Mouse (Mus musculus) heart, adult 2 months (tissue): ENCODE measurements around the gene Sppl3. TPM values are rescaled to one million over a fixed set of nuclear protein-coding genes. Genes with fewer than 3 reads are reported as not detected.

Experiments
- DNase-seq, 2 experiments: peaks; one replicate each; pipeline ENCODE4 v3.0.0; 2021
- H3K27ac ChIP-seq: fragments of 200-600 bp; 2 replicates; pipeline ENCODE4 v1.8.1; 2022
- H3K27me3 ChIP-seq: fragments of 200-500 bp; 2 replicates; pipeline ENCODE4 v1.6.1; 2012; ENCODE audit warnings: mild to moderate bottlenecking, low read length, inconsistent platforms, mixed read lengths; ENCODE audit not compliant: control insufficient read depth, insufficient read depth
- H3K36me3 ChIP-seq: fragments of 200-500 bp; 2 replicates; pipeline ENCODE4 v1.6.1; 2012; ENCODE audit warnings: low read length, inconsistent platforms; ENCODE audit not compliant: control insufficient read depth, insufficient read depth
- H3K4me1 ChIP-seq: fragments of 200-500 bp; 2 replicates; pipeline ENCODE4 v1.6.1; 2011; ENCODE audit warnings: low read length; ENCODE audit not compliant: control insufficient read depth, insufficient read depth
- H3K4me3 ChIP-seq: fragments of 200-600 bp; 2 replicates; pipeline ENCODE4 v1.8.1; 2022
- H3K79me2 ChIP-seq: fragments of 200-500 bp; replicated peaks from 2 replicates; pipeline ENCODE4 v1.6.1; 2012; ENCODE audit warnings: mild to moderate bottlenecking, inconsistent platforms, low read length, moderate library complexity, mixed read lengths; ENCODE audit not compliant: control insufficient read depth, insufficient read depth
- H3K9ac ChIP-seq: fragments of 200-500 bp; 2 replicates; pipeline ENCODE4 v1.6.1; 2012; ENCODE audit warnings: low read depth, mild to moderate bottlenecking, control low read depth, inconsistent platforms, low read length, mixed read lengths
- CTCF ChIP-seq: fragments of 200-600 bp; IDR thresholded peaks from 2 replicates; pipeline ENCODE4 v1.8.1; 2022; ENCODE audit warnings: antibody characterized with exemption, mild to moderate bottlenecking, moderate library complexity
- EP300 ChIP-seq: fragments of 200-500 bp; IDR thresholded peaks from 2 replicates; pipeline ENCODE4 v1.6.1; 2011; ENCODE audit warnings: low read depth, low read length, control low read depth; ENCODE audit not compliant: insufficient read depth
- POLR2A ChIP-seq: fragments of 200-500 bp; IDR thresholded peaks from 2 replicates; pipeline ENCODE4 v1.6.1; 2011; ENCODE audit warnings: mild to moderate bottlenecking, low read depth, low read length, control low read depth; ENCODE audit not compliant: insufficient read depth
- WGBS: fragments of 180-500 bp; shearing (Covaris S2); methylation state at CpG from one replicate; pipeline ENCODE4 v1.1.7; 2018; 5-methylcytosine and 5-hydroxymethylcytosine counted together
- intact Hi-C: fragments of 180-260 bp; cut with DNase I; formaldehyde crosslinking; loops from one replicate; pipeline ENCODE4 v1.15.1; 2025
- polyA plus RNA-seq: library from polyadenylated mRNA; depleted of rRNA; stranded (reverse); fragments of >200 nt; gene quantifications from 2 replicates; pipeline ENCODE4 v1.2.3, GENCODE M21; 2012
- total RNA-seq, 2 experiments: library from RNA; stranded (reverse); gene quantifications; 2 replicates each; pipeline ENCODE4 v1.2.3; 2021

The Sppl3 gene
- total and polyA plus RNA-seq, 3 experiments = 32.0 to 40.8 (median 32.2) TPM

DNA sequence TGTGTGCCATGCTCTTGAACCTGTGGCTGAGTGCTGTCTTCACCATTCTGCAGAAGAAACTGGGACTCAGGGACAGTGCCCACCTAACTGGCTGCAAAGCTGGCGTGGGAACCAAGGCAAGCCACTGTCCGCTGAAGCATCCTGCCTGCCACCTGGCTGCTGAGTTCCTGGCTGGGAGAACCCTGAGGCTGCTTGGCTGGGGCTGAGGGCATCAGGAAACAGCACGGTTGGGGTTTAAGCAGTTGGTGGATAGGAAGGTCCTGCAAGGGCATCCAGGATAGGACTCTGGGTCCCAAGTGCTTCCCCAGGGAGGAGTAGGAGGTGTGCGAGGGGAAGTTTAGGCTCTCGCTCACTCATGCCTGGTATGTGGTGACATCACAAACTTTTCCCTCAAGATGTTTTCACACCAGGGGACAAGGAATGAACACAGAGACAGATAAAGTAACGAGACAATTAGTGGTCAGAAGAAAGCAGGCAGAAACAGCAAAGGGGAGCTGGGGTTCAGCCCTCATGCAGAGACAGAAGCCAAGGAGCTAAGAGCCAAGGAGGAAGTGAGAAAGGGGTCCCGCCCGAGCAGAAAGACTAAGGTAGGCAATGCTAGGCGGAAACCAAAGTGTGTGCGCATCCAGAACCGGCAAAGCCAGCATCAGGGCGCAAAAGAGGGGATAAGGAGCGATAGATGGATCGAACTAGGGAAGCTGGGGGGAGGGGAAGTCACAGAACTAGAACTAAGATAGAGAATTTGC lies 43.2 kb upstream of the Sppl3 start:
- 29% methylated on average over 14 of the region's 14 CpGs for WGBS
- no peak for TF ChIP-seq EP300
- no peak for TF ChIP-seq CTCF
- TF ChIP-seq POLR2A = no peak

DNA sequence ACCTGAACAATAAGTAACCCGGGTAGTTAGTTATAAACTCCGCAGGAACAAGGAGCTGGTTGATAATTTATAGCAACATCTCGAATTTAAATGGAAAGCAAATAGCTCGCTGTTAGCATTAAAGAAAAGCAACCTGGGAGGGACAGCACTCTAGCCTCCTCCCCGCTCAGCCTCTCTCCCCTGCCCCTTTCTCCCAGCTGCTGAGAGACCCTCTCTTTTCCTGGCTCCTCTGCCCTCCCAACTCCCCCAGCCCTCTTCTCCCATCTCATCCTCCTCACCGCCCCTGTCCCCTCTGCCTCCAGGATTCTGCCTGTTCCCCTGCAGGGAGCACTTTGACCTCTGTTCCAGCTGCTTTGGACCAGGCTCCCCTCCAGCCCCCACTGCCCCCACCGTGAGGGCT lies 42.3 kb upstream of the Sppl3 start:
- Histone ChIP-seq H3K36me3 (no peaks in the 10 kb centered on the region), H3K4me3 (no peak overlapping the region), H3K27me3 (no peaks in the 10 kb centered on the region; the same call in none of the 2 replicates), H3K4me1 (no peaks in the 10 kb centered on the region; the same call in 1 of the 2 replicates), H3K27ac (no peak overlapping the region), H3K79me2 (no peaks in the 10 kb centered on the region), H3K9ac (no peak overlapping the region)
- 36% methylated on average over 7 of the region's 7 CpGs for WGBS
- intact Hi-C loops = no loop called here
- TF ChIP-seq CTCF = no peak
- TF ChIP-seq EP300 = no peak
- TF ChIP-seq POLR2A = no peak
- DNase-seq = no peak

More for the DNA sequence above, 43.2 kb upstream of the Sppl3 start:
- H3K27me3 ChIP-seq = no peaks in the 10 kb centered on the region; the same call in none of the 2 replicates
- no peak overlapping the region for H3K9ac ChIP-seq
- no peaks in the 10 kb centered on the region for H3K36me3 ChIP-seq
- H3K4me3 ChIP-seq = no peak overlapping the region
- no peaks in the 10 kb centered on the region for H3K79me2 ChIP-seq
- H3K4me1 ChIP-seq = no peaks in the 10 kb centered on the region; the same call in 1 of the 2 replicates
- intact Hi-C loops = no loop called here
- no peak overlapping the region for H3K27ac ChIP-seq
- no peak for DNase-seq

DNA sequence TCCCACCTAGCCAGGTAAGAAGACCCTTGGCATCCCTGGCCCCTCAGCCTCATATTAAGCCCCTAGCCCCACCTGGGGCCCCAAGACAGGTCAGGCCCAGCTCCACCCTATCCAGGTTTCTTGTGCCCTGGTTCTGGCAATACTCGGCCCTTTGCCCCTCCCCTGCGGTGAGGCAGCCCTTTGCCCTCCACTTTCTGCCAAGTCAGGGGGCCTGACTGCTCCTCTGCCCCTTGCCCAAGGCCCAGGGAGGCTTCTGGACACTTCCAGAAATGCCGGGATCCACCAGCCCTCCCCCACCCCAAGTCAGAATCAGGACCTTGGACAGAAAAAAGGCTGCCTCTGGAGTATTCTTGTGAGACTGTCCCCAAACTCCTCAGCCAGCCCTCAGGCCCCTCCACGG lies 41.9 kb upstream of the Sppl3 start:
- Histone ChIP-seq H3K36me3 (no peaks in the 10 kb centered on the region), H3K4me3 (no peak overlapping the region), H3K79me2 (no peaks in the 10 kb centered on the region), H3K4me1 (no peaks in the 10 kb centered on the region; the same call in 1 of the 2 replicates), H3K27ac (no peak overlapping the region), H3K27me3 (no peaks in the 10 kb centered on the region; the same call in none of the 2 replicates), H3K9ac (no peak overlapping the region)
- intact Hi-C loops = no loop called here
- WGBS = 20% methylated on average over 4 of the region's 4 CpGs
- TF ChIP-seq POLR2A = no peak
- no peak for TF ChIP-seq CTCF
- no peak for TF ChIP-seq EP300
- no peak for DNase-seq

DNA sequence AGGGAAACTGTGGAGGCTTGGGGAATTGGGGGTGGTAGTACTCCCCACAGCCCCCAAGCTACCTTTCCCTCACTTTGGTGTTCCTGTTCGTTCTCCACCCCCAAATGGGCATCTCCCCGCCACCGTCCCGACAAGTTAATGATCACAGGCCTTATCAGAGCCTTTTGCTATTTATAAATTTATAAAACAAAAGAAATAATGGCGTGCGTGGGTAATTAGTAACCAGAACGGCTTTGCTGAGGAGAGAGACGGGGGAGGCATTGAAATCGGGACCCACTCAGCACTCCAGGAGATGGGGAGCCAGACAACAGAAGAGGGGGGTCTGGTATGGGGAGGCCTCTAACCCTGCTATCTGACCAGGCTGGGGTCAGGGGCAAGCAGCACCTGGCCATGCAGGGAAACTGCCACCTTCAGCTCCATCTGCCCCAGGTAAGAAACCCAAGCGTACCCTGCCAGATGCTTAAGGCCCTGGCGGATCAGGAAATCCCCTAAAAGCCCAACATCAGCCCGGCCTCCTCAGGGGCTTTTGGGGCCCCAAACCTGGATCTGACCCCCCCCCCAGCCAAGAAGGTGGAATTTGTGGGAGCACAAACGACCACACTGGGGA lies 41.2 kb upstream of the Sppl3 start:
- Histone ChIP-seq H3K4me3 (no peak overlapping the region), H3K4me1 (no peaks in the 10 kb centered on the region; the same call in 1 of the 2 replicates), H3K36me3 (no peaks in the 10 kb centered on the region), H3K9ac (no peak overlapping the region), H3K27me3 (no peaks in the 10 kb centered on the region; the same call in none of the 2 replicates), H3K27ac (no peak overlapping the region), H3K79me2 (no peaks in the 10 kb centered on the region)
- intact Hi-C loops = no loop called here
- TF ChIP-seq EP300 = no peak
- TF ChIP-seq CTCF = no peak
- WGBS = 65% methylated on average over 13 of the region's 13 CpGs
- no peak for DNase-seq

DNA sequence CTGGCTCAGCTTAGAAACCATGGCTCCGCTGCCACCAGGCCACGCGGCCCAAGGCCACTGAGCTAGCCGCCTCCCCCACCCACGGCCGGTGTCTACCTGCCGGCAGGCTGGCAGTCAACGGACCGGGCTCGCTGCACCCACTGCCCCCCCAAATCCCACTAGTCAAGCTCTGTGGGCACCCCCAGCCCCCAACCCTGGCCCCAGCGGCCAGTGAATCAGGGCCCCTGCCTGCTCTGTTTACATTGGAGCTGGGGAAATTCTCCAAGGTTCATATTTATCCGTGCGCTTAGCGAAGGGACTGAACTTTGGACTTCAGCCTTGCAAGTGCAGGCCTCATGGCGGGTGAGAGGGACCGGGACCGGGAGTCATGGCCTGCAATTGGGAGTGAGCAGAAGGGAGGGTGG lies 40.1 kb upstream of the Sppl3 start, which contains the start of gene Hnf1a:
Hnf1a (minus strand) TSS at position 271 of the 404 bp plus-strand sequence.
- H3K27ac ChIP-seq = no peak within 1 kb of the TSS
- intact Hi-C loops = no loop called here
- H3K79me2 ChIP-seq = no peaks in the 10 kb centered on the region
- no peak for DNase-seq
- no peak within 1 kb of the TSS for H3K9ac ChIP-seq
- no peaks in the 10 kb centered on the region for H3K4me1 ChIP-seq
- no peaks in the 10 kb centered on the region; the same call in none of the 2 replicates for H3K27me3 ChIP-seq
- no peak within 1 kb of the TSS for H3K4me3 ChIP-seq
- H3K36me3 ChIP-seq = no peaks in the 10 kb centered on the region
- TF ChIP-seq EP300 (no peak), CTCF (no peak), POLR2A (no peak)
- WGBS = 83% methylated on average over 17 of the region's 17 CpGs

DNA sequence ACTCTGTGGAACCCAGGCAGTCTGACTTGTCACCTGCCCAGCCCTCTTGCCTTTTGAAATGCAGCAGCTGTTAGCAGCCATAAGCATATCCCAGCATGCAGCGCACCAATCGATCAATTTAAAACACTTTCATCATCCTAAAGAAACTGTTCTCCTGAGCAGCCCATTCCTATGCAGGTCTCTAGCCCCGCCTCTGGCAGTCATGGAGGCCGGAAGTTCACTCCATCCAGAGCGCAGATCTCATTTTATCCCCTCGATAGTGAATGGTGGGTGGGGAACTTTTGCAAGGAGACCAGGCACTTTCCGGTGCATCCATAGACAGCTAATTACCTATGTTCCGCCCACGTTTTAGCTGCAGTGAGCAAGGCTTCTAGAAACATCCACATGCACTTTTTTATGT lies 38.7 kb upstream of the Sppl3 start:
- Histone ChIP-seq H3K4me3 (no peak overlapping the region), H3K4me1 (no peaks in the 10 kb centered on the region), H3K36me3 (no peaks in the 10 kb centered on the region), H3K27me3 (no peaks in the 10 kb centered on the region; the same call in none of the 2 replicates), H3K9ac (no peak overlapping the region), H3K79me2 (no peaks in the 10 kb centered on the region), H3K27ac (no peak overlapping the region)
- no peak for TF ChIP-seq EP300
- TF ChIP-seq CTCF = no peak
- no peak for TF ChIP-seq POLR2A
- no peak for DNase-seq
- 77% methylated on average over 9 of the region's 9 CpGs for WGBS
- intact Hi-C loops = no loop called here
